8 mouse cellular contexts compared by ENCODE assay signal in genomic region chr15:9073067-9073608, GRCm38 (mm10). TPM values are rescaled to one million over a fixed set of nuclear protein-coding genes. Genes with fewer than 3 reads are reported as not detected.
DNase-seq lines count a peak whose midpoint lies in the region; ATAC-seq and TF ChIP-seq lines count a peak whose summit lies in the region.

No protein-coding gene starts in this region.

- no peaks in the 10 kb centered on the region for H3K27me3 ChIP-seq in kidney, postnatal 0 days (ENCODE audit: insufficient read depth, low read length)
- H3K27me3 ChIP-seq in hindbrain, embryonic 16.5 days (replicated peaks; ENCODE audit: control insufficient read depth, insufficient read depth, low read length): no peaks in the 10 kb centered on the region
- H3K27me3 ChIP-seq in midbrain, embryonic 15.5 days (replicated peaks): no peaks in the 10 kb centered on the region

- no peak for TF ChIP-seq POLR2A in cortical plate, adult 2 months (IDR thresholded peaks at IDR 0.05; ENCODE audit: extremely low read depth, insufficient read depth, low read length)

- H3K9me3 ChIP-seq in kidney, postnatal 0 days (replicated peaks; ENCODE audit: low read length): no peaks in the 10 kb centered on the region
- H3K9me3 ChIP-seq in hindbrain, embryonic 16.5 days (ENCODE audit: control insufficient read depth, low read length): no peaks in the 10 kb centered on the region
- H3K9me3 ChIP-seq in midbrain, embryonic 15.5 days: no peaks in the 10 kb centered on the region

- H3K4me3 ChIP-seq in kidney, postnatal 0 days (replicated peaks; ENCODE audit: low read depth, low read length): 0 out of 2 replicates have a peak overlapping the region, but pooled peaks have one; percentile 88
- peak overlapping the region; percentile 88 for H3K4me3 ChIP-seq in cortical plate, adult 2 months (ENCODE audit: insufficient read depth, low read length)
- H3K4me3 ChIP-seq in hindbrain, embryonic 16.5 days (ENCODE audit: low read length): peak overlapping the region; percentile 97
- peak overlapping the region; percentile 82 for H3K4me3 ChIP-seq in midbrain, embryonic 15.5 days

- WGBS in kidney, postnatal 0 days: 44% methylated on average over 12 of the region's 12 CpGs
- WGBS in hindbrain, embryonic 16.5 days: 51% methylated on average over 12 of the region's 12 CpGs
- 61% methylated on average over 12 of the region's 12 CpGs for WGBS in midbrain, embryonic 15.5 days

- no peak overlapping the region for H3K27ac ChIP-seq in kidney, postnatal 0 days
- H3K27ac ChIP-seq in cortical plate, adult 2 months (ENCODE audit: insufficient read depth, low read length): peak overlapping the region; percentile 11; the same call in 1 of the 2 replicates
- H3K27ac ChIP-seq in hindbrain, embryonic 16.5 days (ENCODE audit: low read depth, low read length): no peak overlapping the region
- no peak overlapping the region for H3K27ac ChIP-seq in midbrain, embryonic 15.5 days

- no peaks in the 10 kb centered on the region for H3K36me3 ChIP-seq in kidney, postnatal 0 days (ENCODE audit: insufficient read depth, low read length)
- H3K36me3 ChIP-seq in hindbrain, embryonic 16.5 days (ENCODE audit: control insufficient read depth, insufficient read depth, low read length): no peaks in the 10 kb centered on the region
- no peaks in the 10 kb centered on the region for H3K36me3 ChIP-seq in midbrain, embryonic 15.5 days (replicated peaks)

- DNase-seq in kidney, postnatal 0 days (ENCODE audit: low spot score): no peak
- no peak for DNase-seq in kidney, postnatal 4 days
- no peak for DNase-seq in MN1 (ENCODE audit: low spot score)
- no peak for DNase-seq in spleen, adult 12 weeks (ENCODE audit: low spot score)
- no peak for DNase-seq in ovary, postnatal 10 days (ENCODE audit: low spot score)

- no peak overlapping the region for H3K9ac ChIP-seq in kidney, postnatal 0 days (ENCODE audit: low read depth, low read length)
- H3K9ac ChIP-seq in hindbrain, embryonic 16.5 days (ENCODE audit: low read depth, low read length): 0 out of 2 replicates have a peak overlapping the region, but pooled peaks have one; percentile 27
- H3K9ac ChIP-seq in midbrain, embryonic 15.5 days: no peak overlapping the region

- peak overlapping the region; percentile 64 for H3K4me2 ChIP-seq in kidney, postnatal 0 days (ENCODE audit: low read length)
- H3K4me2 ChIP-seq in hindbrain, embryonic 16.5 days (ENCODE audit: low read length): peak overlapping the region; percentile 80
- H3K4me2 ChIP-seq in midbrain, embryonic 15.5 days: peak overlapping the region; percentile 76

- H3K4me1 ChIP-seq in kidney, postnatal 0 days (replicated peaks; ENCODE audit: insufficient read depth, low read length): peaks cover 19% of the 10 kb centered on the region
- peaks cover 3% of the 10 kb centered on the region for H3K4me1 ChIP-seq in cortical plate, adult 2 months (ENCODE audit: control insufficient read depth, insufficient read depth, low read length)
- H3K4me1 ChIP-seq in hindbrain, embryonic 16.5 days (ENCODE audit: control insufficient read depth, insufficient read depth, low read depth, low read length): peaks cover 27% of the 10 kb centered on the region
- H3K4me1 ChIP-seq in midbrain, embryonic 15.5 days: peaks cover 34% of the 10 kb centered on the region

- ATAC-seq in kidney, postnatal 0 days (replicated peaks; ENCODE audit: low FRiP score, low read depth): no peak
- ATAC-seq in hindbrain, embryonic 16.5 days: no peak
- ATAC-seq in midbrain, embryonic 15.5 days (replicated peaks): no peak

- TF ChIP-seq CTCF in kidney, postnatal 0 days (IDR thresholded peaks at IDR 0.05; ENCODE audit: low read depth): no peak
- no peak for TF ChIP-seq CTCF in cortical plate, adult 2 months (IDR thresholded peaks at IDR 0.05; ENCODE audit: extremely low read depth, insufficient read depth, low read length)

RNA-seq across cellular contexts. Expression of gene Nadk2, which starts 2.1 kb away (rescaled TPM):
- 31.6 and 34.9 TPM in 2 replicates for polyA plus RNA-seq in kidney, postnatal 0 days (2015; fragmentation: Nextera tagmentation; extraction: Ambion mirVana)
- polyA plus RNA-seq in cortical plate, adult 2 months (2012; rRNA removed): 41.7 and 54.7 TPM in 2 replicates
- 27.1 and 31.7 TPM in 2 replicates for polyA plus RNA-seq in hindbrain, embryonic 16.5 days (2015; fragmentation: Nextera tagmentation; extraction: Ambion mirVana)
- 25.7 and 25.8 TPM in 2 replicates for polyA plus RNA-seq in midbrain, embryonic 15.5 days (2015; fragmentation: Nextera tagmentation; extraction: Ambion mirVana)
